Mouse (Mus musculus) lung, embryonic 14.5 days (tissue): Measurements from ENCODE around the gene Zfyve27. TPM values are rescaled to one million over a fixed set of nuclear protein-coding genes. Genes with fewer than 3 reads are reported as not detected.

Source experiments
- ATAC-seq: fragments of 200-750 bp; cut with Nextera tagmentation; 2 replicates; pipeline ENCODE4 v1.8.0; 2017; ENCODE audit warnings: mild to moderate bottlenecking, moderate TSS enrichment, moderate library complexity; ENCODE audit not compliant: insufficient read depth
- DNase-seq: peaks from one replicate; pipeline ENCODE4 v3.0.0-alpha.2; 2015
- H3K27ac ChIP-seq: fragments of 300-500 bp; sonication (generic); 2 replicates; pipeline ENCODE4 v1.5.1; 2014; ENCODE audit warnings: low read depth, mild to moderate bottlenecking, moderate library complexity
- H3K27me3 ChIP-seq: fragments of 300-500 bp; sonication (generic); 2 replicates; pipeline ENCODE4 v1.6.1; 2014; ENCODE audit warnings: low read length, control low read depth; ENCODE audit not compliant: insufficient read depth
- H3K36me3 ChIP-seq: fragments of 300-500 bp; sonication (generic); 2 replicates; pipeline ENCODE4 v1.6.1; 2014; ENCODE audit warnings: control low read depth; ENCODE audit not compliant: insufficient read depth
- H3K4me1 ChIP-seq: fragments of 300-500 bp; sonication (generic); 2 replicates; pipeline ENCODE4 v1.6.1; 2014; ENCODE audit warnings: antibody characterized with exemption, control low read depth; ENCODE audit not compliant: insufficient read depth
- H3K4me2 ChIP-seq: fragments of 300-500 bp; sonication (generic); 2 replicates; pipeline ENCODE4 v1.6.1; 2014; ENCODE audit warnings: mild to moderate bottlenecking
- H3K4me3 ChIP-seq: fragments of 300-500 bp; sonication (generic); 2 replicates; pipeline ENCODE4 v1.5.1; 2014; ENCODE audit warnings: low read depth, low read length
- H3K9ac ChIP-seq: fragments of 300-500 bp; sonication (generic); 2 replicates; pipeline ENCODE4 v1.6.1; 2014
- H3K9me3 ChIP-seq: fragments of 300-500 bp; sonication (generic); 2 replicates; pipeline ENCODE4 v1.6.1; 2016; ENCODE audit warnings: low read depth, low read length, control low read depth
- CTCF ChIP-seq: IDR thresholded peaks from 2 replicates; pipeline ENCODE4 v1.5.1; 2016; ENCODE audit warnings: antibody characterized with exemption, low read depth
- WGBS: fragments of 180-500 bp; shearing (Covaris S2); extraction: QIAGEN DNeasy Blood & Tissue Kit; methylation state at CpG from one replicate; pipeline ENCODE4 v1.1.7; 2014; 5-methylcytosine and 5-hydroxymethylcytosine counted together
- polyA plus RNA-seq: library from polyadenylated mRNA; unstranded; fragments of >200 nt; fragmentation: Nextera tagmentation; extraction: Ambion mirVana; gene quantifications from 2 replicates; pipeline ENCODE4 v1.2.1, GENCODE M21; 2014

Gene Zfyve27
- polyA plus RNA-seq, 1 experiment from 2014 or later = 15.2 TPM

GRCm38 (mm10) chr19:42197066-42197465 lies 33.3 kb downstream of the Zfyve27 start:
- Histone ChIP-seq H3K27me3 (peaks cover 34% of the 10 kb centered on the region), H3K9me3 (no peaks in the 10 kb centered on the region), H3K9ac (no peak overlapping the region), H3K36me3 (peaks cover under 1% of the 10 kb centered on the region; the same call in 1 of the 2 replicates), H3K4me3 (no peak overlapping the region), H3K27ac (peak overlapping the region; percentile 67; the same call in 1 of the 2 replicates), H3K4me1 (no peaks in the 10 kb centered on the region), H3K4me2 (no peak overlapping the region)
- ATAC-seq (no peak), DNase-seq (peak; percentile 26)
- 55% methylated on average over 4 of the region's 4 CpGs for WGBS
- no peak; the same call in 1 of the 2 replicates for TF ChIP-seq CTCF

GRCm38 (mm10) chr19:42198026-42198425 lies 34.3 kb downstream of the Zfyve27 start:
- no peak overlapping the region for H3K27ac ChIP-seq
- peaks cover 44% of the 10 kb centered on the region for H3K27me3 ChIP-seq
- no peak overlapping the region for H3K4me3 ChIP-seq
- ATAC-seq = no peak
- DNase-seq = no peak
- no peaks in the 10 kb centered on the region for H3K36me3 ChIP-seq
- no peaks in the 10 kb centered on the region for H3K4me1 ChIP-seq
- no peak overlapping the region for H3K4me2 ChIP-seq
- no peaks in the 10 kb centered on the region; the same call in 1 of the 2 replicates for H3K9me3 ChIP-seq
- TF ChIP-seq CTCF = no peak
- WGBS = 44% methylated on average over 11 of the region's 11 CpGs
- H3K9ac ChIP-seq = no peak overlapping the region

- Histone ChIP-seq H3K27ac (no peak within 1 kb of the TSS), H3K9ac (no peak within 1 kb of the TSS), H3K4me1 (no peaks in the 10 kb centered on the region), H3K9me3 (no peaks in the 10 kb centered on the region; the same call in 1 of the 2 replicates), H3K27me3 (peaks cover 52% of the 10 kb centered on the region), H3K4me3 (peak within 1 kb of the TSS; percentile 25), H3K36me3 (no peaks in the 10 kb centered on the region), H3K4me2 (peak within 1 kb of the TSS; percentile 53)
- peak; percentile 52 for ATAC-seq
- DNase-seq = peak; percentile 30
- under 1% methylated on average over 57 of the region's 60 CpGs for WGBS
- no peak for TF ChIP-seq CTCF
Observed at GRCm38 (mm10) chr19:42201696-42202381, 38.1 kb downstream of the Zfyve27 start, which contains the start of gene Sfrp5. TSS of gene Sfrp5 (minus strand) at chr19:42202252.

- ATAC-seq (no peak), DNase-seq (no peak)
- H3K4me2 ChIP-seq = peak overlapping the region; percentile 53; the same call in 1 of the 2 replicates
- peak overlapping the region; percentile 25 for H3K4me3 ChIP-seq
- H3K9ac ChIP-seq = no peak overlapping the region
- no peaks in the 10 kb centered on the region for H3K36me3 ChIP-seq
- 35% methylated on average over 8 of the region's 8 CpGs for WGBS
- H3K4me1 ChIP-seq = no peaks in the 10 kb centered on the region
- no peaks in the 10 kb centered on the region; the same call in 1 of the 2 replicates for H3K9me3 ChIP-seq
- no peak for TF ChIP-seq CTCF
- H3K27ac ChIP-seq = no peak overlapping the region
- peaks cover 52% of the 10 kb centered on the region for H3K27me3 ChIP-seq
Observed at GRCm38 (mm10) chr19:42202467-42202866, 38.7 kb downstream of the Zfyve27 start.

GRCm38 (mm10) chr19:42204306-42204705 lies 40.6 kb downstream of the Zfyve27 start:
- WGBS = 76% methylated on average over 4 of the region's 4 CpGs
- H3K9me3 ChIP-seq = no peaks in the 10 kb centered on the region; the same call in 1 of the 2 replicates
- H3K36me3 ChIP-seq = no peaks in the 10 kb centered on the region
- H3K9ac ChIP-seq = no peak overlapping the region
- H3K4me2 ChIP-seq = no peak overlapping the region
- TF ChIP-seq CTCF = no peak
- peaks cover 46% of the 10 kb centered on the region for H3K27me3 ChIP-seq
- H3K4me3 ChIP-seq = no peak overlapping the region
- ATAC-seq (no peak), DNase-seq (no peak)
- no peak overlapping the region for H3K27ac ChIP-seq
- no peaks in the 10 kb centered on the region for H3K4me1 ChIP-seq

- Histone ChIP-seq H3K27me3 (peaks cover 37% of the 10 kb centered on the region), H3K27ac (no peak overlapping the region), H3K4me1 (no peaks in the 10 kb centered on the region), H3K9ac (no peak overlapping the region), H3K4me3 (no peak overlapping the region), H3K9me3 (no peaks in the 10 kb centered on the region; the same call in 1 of the 2 replicates), H3K36me3 (no peaks in the 10 kb centered on the region), H3K4me2 (no peak overlapping the region)
- TF ChIP-seq CTCF = no peak
- DNase-seq (no peak), ATAC-seq (no peak)
- 71% methylated on average over 8 of the region's 8 CpGs for WGBS
Observed at GRCm38 (mm10) chr19:42205201-42205600, 41.5 kb downstream of the Zfyve27 start.

- no peak for TF ChIP-seq CTCF
- H3K9me3 ChIP-seq = no peaks in the 10 kb centered on the region
- no peaks in the 10 kb centered on the region for H3K36me3 ChIP-seq
- no peak for DNase-seq
- ATAC-seq = no peak
- no peak overlapping the region for H3K4me2 ChIP-seq
- no peak overlapping the region for H3K27ac ChIP-seq
- H3K27me3 ChIP-seq = no peaks in the 10 kb centered on the region
- no peak overlapping the region for H3K9ac ChIP-seq
- no peak overlapping the region for H3K4me3 ChIP-seq
- H3K4me1 ChIP-seq = no peaks in the 10 kb centered on the region
- WGBS = 46% methylated on average over 7 of the region's 7 CpGs
Observed at GRCm38 (mm10) chr19:42209485-42209884, 45.7 kb downstream of the Zfyve27 start.
